Mouse (Mus musculus) lung, adult 2 months (tissue): ENCODE measurements around the gene Immp1l.

Source experiments
- CTCF ChIP-seq: fragments of 200-500 bp; IDR thresholded peaks from 2 replicates; pipeline ENCODE4 v1.5.1; 2011; ENCODE audit warnings: mild to moderate bottlenecking, low read length, control low read depth; ENCODE audit not compliant: insufficient read depth
- POLR2A ChIP-seq: fragments of 200-500 bp; IDR thresholded peaks from 2 replicates; pipeline ENCODE4 v1.6.1; 2011; ENCODE audit warnings: low read depth, mild to moderate bottlenecking, control low read depth, low read length, borderline replicate concordance; ENCODE audit errors: extremely low read depth

DNA sequence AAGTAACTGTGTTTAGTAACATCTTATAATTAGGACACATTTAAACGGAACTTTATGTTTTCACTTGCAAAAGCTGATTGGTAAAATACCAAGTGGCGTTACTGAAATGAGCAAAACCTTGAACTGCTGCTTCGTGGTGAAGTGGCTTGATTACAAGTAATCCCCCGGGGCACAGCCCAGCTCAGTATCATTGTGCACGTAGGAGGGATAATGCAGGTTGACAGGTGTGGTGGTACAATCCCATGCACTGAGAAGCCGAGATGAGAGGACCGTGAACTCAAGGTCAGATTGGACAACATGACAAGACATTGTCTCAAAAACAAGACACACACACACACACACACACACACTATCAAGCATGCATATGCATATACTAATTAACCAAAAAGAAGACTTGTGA lies 80.8 kb downstream of the Immp1l start:
- TF ChIP-seq CTCF: no peak
- TF ChIP-seq POLR2A: no peak
